In the genomic region with DNA sequence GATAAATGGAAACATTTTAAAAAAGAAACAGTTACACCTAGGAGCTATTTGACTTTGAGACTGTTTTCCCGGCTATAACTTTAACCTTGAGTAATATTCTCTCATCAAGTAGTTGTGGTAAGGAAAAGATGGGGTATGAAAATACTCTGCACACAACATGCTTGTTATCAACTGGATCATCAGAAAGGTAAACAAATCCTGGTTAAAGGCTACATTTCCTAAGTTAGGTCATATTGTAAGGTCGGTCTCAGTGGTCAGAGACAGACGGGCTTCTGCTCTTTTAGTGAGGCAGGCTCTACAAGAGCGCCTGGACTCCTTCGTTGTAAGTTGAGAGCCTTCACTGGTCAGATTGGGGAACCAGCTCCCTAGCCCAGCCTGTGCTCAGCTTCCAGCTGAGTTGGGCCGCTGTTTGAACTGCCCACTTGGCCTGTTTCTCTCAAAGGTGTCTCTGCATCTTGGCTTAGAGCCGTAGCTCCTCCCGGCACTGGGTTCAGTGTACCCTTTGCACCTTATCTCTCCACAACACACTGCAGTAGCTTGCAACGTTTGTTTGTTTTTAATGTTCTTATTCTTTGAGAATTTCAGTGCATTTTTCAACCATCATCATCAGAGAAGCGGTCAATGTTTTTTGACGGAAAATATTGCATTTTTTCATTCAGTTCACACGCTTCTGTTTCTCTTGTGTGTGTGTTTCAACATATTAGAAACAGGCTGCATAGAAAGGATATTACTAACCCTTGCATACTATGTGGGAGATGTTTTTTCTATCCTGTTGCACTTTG, we compare ENCODE assay signal across 8 mouse cellular contexts. TPM values are rescaled to one million over a fixed set of nuclear protein-coding genes. Genes with fewer than 3 reads are reported as not detected.
DNase-seq lines count a peak whose midpoint lies in the region; ATAC-seq and TF ChIP-seq lines count a peak whose summit lies in the region.

No protein-coding gene starts in this region.

- H3K36me3 ChIP-seq in embryonic facial prominence, embryonic 10.5 days (replicated peaks): no peaks in the 10 kb centered on the region; the same call in 1 of the 2 replicates

- H3K4me3 ChIP-seq in layer of hippocampus, adult 2 months: peak overlapping the region; percentile 92
- H3K4me3 ChIP-seq in embryonic facial prominence, embryonic 10.5 days: peak overlapping the region; percentile 95

- H3K4me1 ChIP-seq in embryonic facial prominence, embryonic 10.5 days: peaks cover 29% of the 10 kb centered on the region

- TF ChIP-seq CTCF in layer of hippocampus, adult 2 months (conservative IDR thresholded peaks at IDR 0.05): no peak

- no peaks in the 10 kb centered on the region for H3K27me3 ChIP-seq in embryonic facial prominence, embryonic 10.5 days (replicated peaks; ENCODE audit: low read depth, poor library complexity, severe bottlenecking)

- no peak overlapping the region for H3K27ac ChIP-seq in layer of hippocampus, adult 2 months
- H3K27ac ChIP-seq in embryonic facial prominence, embryonic 10.5 days (replicated peaks): no peak overlapping the region

- 62% methylated on average over 12 of the region's 12 CpGs for WGBS in embryonic facial prominence, embryonic 10.5 days

- peak; percentile 66 for ATAC-seq in megakaryocyte-erythroid progenitor cell, adult 5-6 weeks (replicated peaks; ENCODE audit: low FRiP score, low TSS enrichment, poor library complexity, severe bottlenecking)
- no peak for ATAC-seq in inflammation-experienced regulatory T-cells, adult 6 months

- H3K9me3 ChIP-seq in embryonic facial prominence, embryonic 10.5 days: no peaks in the 10 kb centered on the region

- DNase-seq in layer of hippocampus, adult 2 months (ENCODE audit: low spot score in 2 of 2): no peak
- DNase-seq in layer of hippocampus, adult 18-20 months (ENCODE audit: low spot score in 2 of 2): no peak
- DNase-seq in embryonic facial prominence, embryonic 10.5 days (ENCODE audit: low spot score): no peak
- peak; percentile 49 for DNase-seq in kidney, adult 18-20 months
- DNase-seq in retina, embryonic 14.5 days (ENCODE audit: low spot score): no peak
- no peak for DNase-seq in layer of hippocampus, postnatal 14 days (ENCODE audit: low spot score in 2 of 2)

RNA-seq across cellular contexts. Expression of gene Gclm, which starts 1.8 kb away (rescaled TPM):
- total RNA-seq in layer of hippocampus, adult 2 months (2021): 10 to 100 TPM; 53.3 to 70.3 TPM
- total RNA-seq in layer of hippocampus, adult 18-20 months (2021): 10 to 100 TPM; 66.9 to 80.3 TPM
- 36.9 and 39.9 TPM in 2 replicates for polyA plus RNA-seq in embryonic facial prominence, embryonic 10.5 days (2016; fragmentation: Nextera tagmentation; extraction: Ambion mirVana)
- 293 and 359 TPM in 2 replicates for total RNA-seq in megakaryocyte-erythroid progenitor cell, adult 5-6 weeks (2014; fragmentation: Nextera tagmentation)
- total RNA-seq in megakaryocyte-erythroid progenitor cell, adult 5-6 weeks (2017): 158 and 161 TPM in 2 replicates
- polyA plus RNA-seq in inflammation-experienced regulatory T-cells, adult 6 months (2017; shearing (Covaris generic)): 10 to 100 TPM in 1 of 3 experiments, 1 to 10 TPM in 2; 5.8 to 10.5 (median 9.3) TPM
- 10 to 100 TPM; 56.9 to 58.0 TPM for total RNA-seq in layer of hippocampus, postnatal 14 days (2021)

RNA-seq across cellular contexts. Expression of gene Dnttip2, which starts 27.0 kb away (rescaled TPM):
- 10 to 100 TPM; 30.1 to 30.5 TPM for total RNA-seq in layer of hippocampus, adult 2 months (2021)
- total RNA-seq in layer of hippocampus, adult 18-20 months (2021): 10 to 100 TPM; 28.1 to 30.0 TPM
- 97.3 and 100 TPM in 2 replicates for polyA plus RNA-seq in embryonic facial prominence, embryonic 10.5 days (2016; fragmentation: Nextera tagmentation; extraction: Ambion mirVana)
- total RNA-seq in megakaryocyte-erythroid progenitor cell, adult 5-6 weeks (2014; fragmentation: Nextera tagmentation): 87.8 and 97.9 TPM in 2 replicates
- 179 and 194 TPM in 2 replicates for total RNA-seq in megakaryocyte-erythroid progenitor cell, adult 5-6 weeks (2017)
- 100 to 1,000 TPM; 101 to 118 (median 101) TPM for polyA plus RNA-seq in inflammation-experienced regulatory T-cells, adult 6 months (2017; shearing (Covaris generic))
- total RNA-seq in layer of hippocampus, postnatal 14 days (2021): 10 to 100 TPM; 24.3 to 30.0 TPM

RNA-seq across cellular contexts. Expression of gene Bcar3, which starts 46.8 kb away (rescaled TPM):
- total RNA-seq in layer of hippocampus, adult 2 months (2021): 10 to 100 TPM in 1 of 2 experiments, 1 to 10 TPM in 1; 9.4 to 10.0 TPM
- total RNA-seq in layer of hippocampus, adult 18-20 months (2021): 1 to 10 TPM; 8.8 to 9.8 TPM
- polyA plus RNA-seq in embryonic facial prominence, embryonic 10.5 days (2016; fragmentation: Nextera tagmentation; extraction: Ambion mirVana): 9.3 and 10.1 TPM in 2 replicates
- 0.84 TPM in 1 of 2 replicates, not detected in the other for total RNA-seq in megakaryocyte-erythroid progenitor cell, adult 5-6 weeks (2014; fragmentation: Nextera tagmentation)
- total RNA-seq in megakaryocyte-erythroid progenitor cell, adult 5-6 weeks (2017): not detected in 2 replicates
- under 1 TPM in 1 of 3 experiments, not detected in 2; 0.58 TPM for polyA plus RNA-seq in inflammation-experienced regulatory T-cells, adult 6 months (2017; shearing (Covaris generic))
- total RNA-seq in layer of hippocampus, postnatal 14 days (2021): 10 to 100 TPM; 10.3 to 11.0 TPM

Comparison
In these comparisons a context has a peak if more than half of its experiments do, and no peak if none do; other contexts are left out.
1. RNA of gene Bcar3, which starts 46.8 kb away (total RNA-seq): 10.3 to 11.0 TPM in layer of hippocampus, postnatal 14 days, 9.4 to 10.0 TPM in layer of hippocampus, adult 2 months and 8.8 to 9.8 TPM in layer of hippocampus, adult 18-20 months; 0.84 TPM in megakaryocyte-erythroid progenitor cell, adult 5-6 weeks; every median in the first group is over 4 times any median in the second.